Mouse (Mus musculus): Measurements from ENCODE around the gene Zic2.

GRCm38 (mm10) chr14:122427204-122427560, 48.1 kb upstream of the Zic2 start:
- TF ChIP-seq CTCF (IDR thresholded peaks at IDR 0.05; ENCODE audit: extremely low read depth, insufficient read depth, insufficient read length, insufficient replicate concordance), result no peak
- TF ChIP-seq POLR2A (IDR thresholded peaks at IDR 0.05; ENCODE audit: low read depth, low read length), result no peak
